Mouse (Mus musculus): ENCODE data around the gene Eif2ak4. TPM values are rescaled to one million over a fixed set of nuclear protein-coding genes. Genes with fewer than 3 reads are reported as not detected.

Eif2ak4 gene
- polyA plus RNA-seq, 1 experiment from 2014 or later = 11.9 TPM

DNA sequence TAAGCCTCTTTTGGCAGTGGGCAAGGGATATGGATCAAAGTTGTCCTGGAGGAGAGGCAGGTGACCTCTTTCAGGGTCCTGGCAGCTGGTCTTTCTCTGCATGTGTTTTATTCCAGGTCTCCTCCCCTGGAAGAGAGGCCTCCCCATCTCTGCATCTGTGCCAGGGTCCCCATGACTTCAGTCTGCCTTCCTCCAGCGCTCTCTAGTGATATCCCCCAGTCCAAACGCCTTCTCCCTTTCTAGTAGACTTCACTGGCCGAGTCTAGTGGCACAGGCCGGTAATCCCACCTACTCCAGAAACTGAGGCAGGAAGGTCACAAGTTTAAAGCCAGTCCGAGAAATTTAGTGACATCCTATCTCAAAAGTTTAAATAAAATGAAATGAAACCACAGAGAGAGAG, 109.5 kb downstream of the Eif2ak4 start:
- Histone ChIP-seq H3K9ac (no peak overlapping the region), H3K4me3 (replicated peaks) (no peak overlapping the region), H3K27ac (no peak overlapping the region), H3K4me1 (peaks cover 9% of the 10 kb centered on the region), H3K4me2 (no peak overlapping the region), H3K36me3 (replicated peaks) (no peaks in the 10 kb centered on the region), H3K9me3 (no peaks in the 10 kb centered on the region), H3K27me3 (no peaks in the 10 kb centered on the region)
- WGBS = 90% methylated on average over 5 of the region's 5 CpGs
- ATAC-seq (ENCODE audit: low FRiP score) = no peak

DNA sequence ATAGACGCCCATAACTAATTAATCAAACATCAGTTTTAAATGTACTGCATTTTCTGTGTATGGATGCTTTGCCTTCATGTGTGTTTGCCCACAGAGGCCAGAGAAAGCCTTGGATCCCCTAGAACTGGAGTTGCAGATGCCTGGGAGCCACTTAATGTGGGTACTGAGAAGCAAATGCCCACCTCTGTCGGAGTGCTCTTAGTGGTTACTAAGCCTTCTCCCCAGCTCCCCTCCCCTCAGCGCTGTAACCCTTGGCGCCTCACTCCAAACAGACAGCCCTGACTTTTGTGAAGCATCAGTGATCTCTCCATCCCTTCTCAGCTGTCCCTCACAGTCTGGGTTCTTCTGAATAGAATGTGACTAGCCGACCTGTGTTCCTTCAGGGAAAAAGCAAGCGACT, 110.1 kb downstream of the Eif2ak4 start:
- H3K4me1 ChIP-seq = peaks cover 9% of the 10 kb centered on the region
- no peaks in the 10 kb centered on the region for H3K27me3 ChIP-seq
- ATAC-seq (ENCODE audit: low FRiP score) = no peak
- no peaks in the 10 kb centered on the region for H3K9me3 ChIP-seq
- H3K27ac ChIP-seq = no peak overlapping the region
- H3K4me3 ChIP-seq (replicated peaks) = no peak overlapping the region
- WGBS = 82% methylated on average over 6 of the region's 6 CpGs
- H3K9ac ChIP-seq = no peak overlapping the region
- no peak overlapping the region for H3K4me2 ChIP-seq
- no peaks in the 10 kb centered on the region for H3K36me3 ChIP-seq (replicated peaks)

DNA sequence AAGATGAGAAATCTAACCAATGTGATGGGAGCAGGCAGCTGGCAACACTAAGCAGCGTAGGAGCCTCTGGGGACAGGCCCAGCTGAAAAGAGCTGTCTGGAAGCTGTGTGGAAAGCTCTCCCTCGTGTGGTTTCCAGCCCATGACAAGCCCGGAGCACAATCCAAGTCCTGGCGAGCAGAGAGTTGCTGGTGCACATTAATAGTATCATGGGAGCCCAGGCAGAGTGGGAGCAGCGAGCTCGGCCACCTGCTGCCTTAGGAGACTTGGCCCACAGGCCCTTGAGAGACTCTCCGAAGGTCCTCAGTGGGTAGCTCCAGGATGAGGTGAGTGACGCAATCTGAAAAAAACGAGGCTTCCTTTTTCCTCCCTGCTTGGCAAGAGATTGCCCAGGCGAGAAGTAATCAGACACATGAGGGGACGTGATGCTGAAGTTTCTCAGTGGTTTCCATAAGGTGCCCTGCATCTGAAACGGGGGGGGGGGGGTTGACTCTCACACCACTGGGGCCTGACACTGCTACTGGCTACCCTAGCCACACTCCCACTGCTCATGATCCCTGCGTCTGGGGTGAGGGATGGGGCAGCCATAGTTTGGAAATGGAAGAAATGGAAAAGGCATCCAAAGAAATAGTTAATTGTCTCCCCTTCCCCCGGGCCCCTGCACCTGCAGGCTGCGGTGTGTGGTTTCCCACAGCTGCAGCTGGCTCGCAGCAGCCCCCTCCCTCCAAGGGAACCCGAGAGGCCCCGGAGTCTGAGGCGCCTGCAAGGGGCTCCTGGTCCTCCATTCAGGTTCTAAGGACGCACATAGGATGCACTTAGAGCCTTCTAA, 110.9 kb downstream of the Eif2ak4 start:
- WGBS = 47% methylated on average over 20 of the region's 20 CpGs
- no peak for ATAC-seq (ENCODE audit: low FRiP score)

DNA sequence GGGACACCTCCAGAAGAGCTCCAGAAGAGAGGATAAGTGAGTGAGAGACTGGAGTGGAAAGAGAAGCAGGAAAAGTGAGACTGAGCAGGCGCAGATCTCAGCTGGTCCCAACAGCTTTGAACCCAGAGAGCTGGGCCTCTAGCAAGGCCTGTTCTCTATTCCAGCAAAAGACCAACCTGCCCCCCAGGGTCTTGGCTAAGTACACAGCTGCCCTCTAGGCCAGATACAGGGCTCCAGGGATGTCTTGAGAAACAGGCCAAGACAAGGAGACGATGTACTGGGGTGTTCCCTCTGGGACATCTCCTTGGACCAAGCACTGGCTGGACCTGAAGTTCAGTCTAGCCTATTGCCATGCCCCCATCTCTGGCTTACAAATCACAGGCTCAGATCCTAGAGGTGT, 111.8 kb downstream of the Eif2ak4 start:
- H3K9ac ChIP-seq = no peak overlapping the region
- peaks cover 9% of the 10 kb centered on the region for H3K4me1 ChIP-seq
- WGBS = 91% methylated on average over 2 of the region's 2 CpGs
- no peak overlapping the region for H3K27ac ChIP-seq
- no peak overlapping the region for H3K4me2 ChIP-seq
- no peak overlapping the region for H3K4me3 ChIP-seq (replicated peaks)
- H3K9me3 ChIP-seq = no peaks in the 10 kb centered on the region
- no peaks in the 10 kb centered on the region for H3K36me3 ChIP-seq (replicated peaks)
- ATAC-seq (ENCODE audit: low FRiP score) = no peak
- no peaks in the 10 kb centered on the region for H3K27me3 ChIP-seq

More for the DNA sequence above, 110.9 kb downstream of the Eif2ak4 start:
- Histone ChIP-seq H3K4me1 (peaks cover 9% of the 10 kb centered on the region), H3K4me2 (no peak overlapping the region), H3K4me3 (replicated peaks) (no peak overlapping the region), H3K27me3 (no peaks in the 10 kb centered on the region), H3K36me3 (replicated peaks) (no peaks in the 10 kb centered on the region), H3K9ac (no peak overlapping the region), H3K9me3 (no peaks in the 10 kb centered on the region), H3K27ac (no peak overlapping the region)

DNA sequence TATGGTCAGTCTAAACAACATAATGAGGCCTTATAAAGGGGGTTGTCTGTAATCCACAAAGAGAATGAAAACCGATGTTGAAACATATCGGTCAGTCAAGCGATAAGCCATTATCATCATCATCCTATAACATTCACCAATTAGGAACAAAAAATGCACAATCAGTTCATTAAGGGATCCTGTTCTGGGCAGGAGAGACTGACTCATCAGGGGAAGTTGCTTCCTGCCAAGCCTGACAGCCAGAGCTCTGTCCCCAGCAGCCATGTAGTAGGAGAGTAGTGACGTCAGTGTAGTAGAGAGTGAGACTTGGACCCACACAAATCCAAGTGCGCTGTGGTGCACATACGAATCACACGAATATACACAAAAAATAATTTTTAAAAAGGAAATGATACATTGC, 118.7 kb downstream of the Eif2ak4 start:
- Histone ChIP-seq H3K4me2 (no peak overlapping the region), H3K27me3 (peaks cover 12% of the 10 kb centered on the region), H3K4me1 (peaks cover 13% of the 10 kb centered on the region), H3K4me3 (replicated peaks) (no peak overlapping the region), H3K9me3 (no peaks in the 10 kb centered on the region), H3K27ac (no peak overlapping the region), H3K9ac (no peak overlapping the region), H3K36me3 (replicated peaks) (no peaks in the 10 kb centered on the region)
- 87% methylated on average over 7 of the region's 7 CpGs for WGBS
- no peak for ATAC-seq (ENCODE audit: low FRiP score)

DNA sequence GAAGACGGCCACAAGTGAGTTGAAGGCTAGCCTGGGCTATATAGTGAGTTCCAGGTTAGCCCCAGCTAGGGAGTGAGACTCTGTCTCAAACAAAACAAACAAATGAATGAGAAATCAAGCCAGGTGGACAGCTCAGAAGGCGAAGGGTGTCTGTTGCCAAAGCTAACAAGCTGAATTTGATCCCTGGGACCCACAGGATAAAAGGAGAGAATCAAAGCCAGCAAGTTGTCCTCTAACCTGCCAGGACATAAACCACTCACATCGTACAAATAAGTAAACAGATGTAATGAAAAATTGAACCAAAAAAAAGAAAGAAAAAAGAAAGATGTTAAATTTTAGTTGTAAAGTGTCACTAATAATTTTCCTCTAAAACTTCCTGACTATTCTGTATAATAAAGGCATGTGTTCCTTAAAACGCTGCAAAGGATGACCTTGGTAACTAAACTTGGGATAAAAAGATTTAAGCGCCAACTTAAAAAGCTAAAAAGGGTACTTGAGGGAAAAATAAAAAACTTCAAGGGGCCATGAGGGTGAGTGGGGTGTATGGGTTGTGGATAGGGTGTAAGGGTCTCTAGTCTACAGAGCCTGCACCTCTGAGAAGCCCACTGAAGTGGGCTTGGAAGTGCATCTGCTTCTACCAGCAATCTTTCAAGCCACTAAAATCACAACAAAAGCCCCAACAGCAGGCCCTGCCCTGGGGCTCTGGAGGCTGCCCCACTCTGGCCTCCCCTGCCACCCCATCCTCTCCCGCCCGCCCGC, 121.4 kb downstream of the Eif2ak4 start:
- H3K4me3 ChIP-seq (replicated peaks) = no peak overlapping the region
- no peaks in the 10 kb centered on the region for H3K36me3 ChIP-seq (replicated peaks)
- peaks cover 18% of the 10 kb centered on the region for H3K27me3 ChIP-seq
- no peak for ATAC-seq (ENCODE audit: low FRiP score)
- no peaks in the 10 kb centered on the region for H3K9me3 ChIP-seq
- H3K9ac ChIP-seq = 0 out of 2 replicates have a peak overlapping the region, but pooled peaks have one; percentile 18
- 45% methylated on average over 8 of the region's 8 CpGs for WGBS
- H3K27ac ChIP-seq = peak overlapping the region; percentile 51; the same call in 1 of the 2 replicates
- H3K4me1 ChIP-seq = peaks cover 13% of the 10 kb centered on the region
- peak overlapping the region; percentile 35 for H3K4me2 ChIP-seq

DNA sequence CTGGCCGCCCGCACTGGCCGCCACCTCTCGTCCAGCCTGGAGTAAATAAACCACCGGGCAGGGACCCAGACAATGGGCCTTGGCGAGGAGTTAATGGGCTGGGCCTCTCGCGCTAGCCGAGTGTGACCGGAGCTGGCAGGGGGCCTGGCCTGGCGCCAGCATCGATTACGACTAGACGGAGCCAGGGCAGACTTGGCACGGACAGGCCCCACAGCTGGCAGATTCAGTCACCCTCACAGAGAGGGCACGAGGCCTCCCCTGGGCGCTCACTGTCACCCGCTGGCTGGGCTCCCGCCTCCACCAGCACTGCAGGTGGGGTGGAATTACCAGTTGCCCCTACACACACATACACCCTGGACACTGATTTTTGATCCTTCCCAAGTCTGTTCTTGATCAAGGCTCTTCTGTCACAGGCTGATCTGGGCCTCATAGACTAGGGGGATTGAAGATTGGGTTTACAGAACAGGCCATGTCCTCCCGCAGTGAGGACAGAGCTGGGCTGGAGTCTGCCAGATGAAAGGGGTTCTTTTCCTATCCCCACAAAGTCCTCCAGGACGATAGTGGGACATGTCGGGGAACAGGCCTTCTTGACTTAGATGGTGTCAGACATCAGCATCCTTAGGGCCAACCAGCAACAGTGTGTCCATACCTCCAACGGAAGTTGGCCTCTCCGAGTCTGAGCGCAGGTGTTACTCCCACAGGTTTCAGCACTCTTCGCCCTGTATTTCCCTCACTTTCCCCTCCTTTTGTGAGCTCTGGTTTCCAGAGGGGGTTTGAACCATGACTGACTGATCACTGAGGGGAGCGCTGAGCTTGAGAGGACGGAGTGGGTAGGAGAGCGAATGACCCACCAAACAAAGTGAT, 122.3 kb downstream of the Eif2ak4 start:
- Histone ChIP-seq H3K4me3 (replicated peaks) (no peak overlapping the region), H3K36me3 (replicated peaks) (no peaks in the 10 kb centered on the region), H3K9me3 (no peaks in the 10 kb centered on the region), H3K4me1 (peaks cover 13% of the 10 kb centered on the region), H3K27me3 (peaks cover 21% of the 10 kb centered on the region), H3K27ac (peak overlapping the region; percentile 51), H3K9ac (0 out of 2 replicates have a peak overlapping the region, but pooled peaks have one; percentile 18), H3K4me2 (peak overlapping the region; percentile 35)
- peak; percentile 86 for ATAC-seq (ENCODE audit: low FRiP score)
- 31% methylated on average over 29 of the region's 29 CpGs for whole genome bisulfite sequencing

DNA sequence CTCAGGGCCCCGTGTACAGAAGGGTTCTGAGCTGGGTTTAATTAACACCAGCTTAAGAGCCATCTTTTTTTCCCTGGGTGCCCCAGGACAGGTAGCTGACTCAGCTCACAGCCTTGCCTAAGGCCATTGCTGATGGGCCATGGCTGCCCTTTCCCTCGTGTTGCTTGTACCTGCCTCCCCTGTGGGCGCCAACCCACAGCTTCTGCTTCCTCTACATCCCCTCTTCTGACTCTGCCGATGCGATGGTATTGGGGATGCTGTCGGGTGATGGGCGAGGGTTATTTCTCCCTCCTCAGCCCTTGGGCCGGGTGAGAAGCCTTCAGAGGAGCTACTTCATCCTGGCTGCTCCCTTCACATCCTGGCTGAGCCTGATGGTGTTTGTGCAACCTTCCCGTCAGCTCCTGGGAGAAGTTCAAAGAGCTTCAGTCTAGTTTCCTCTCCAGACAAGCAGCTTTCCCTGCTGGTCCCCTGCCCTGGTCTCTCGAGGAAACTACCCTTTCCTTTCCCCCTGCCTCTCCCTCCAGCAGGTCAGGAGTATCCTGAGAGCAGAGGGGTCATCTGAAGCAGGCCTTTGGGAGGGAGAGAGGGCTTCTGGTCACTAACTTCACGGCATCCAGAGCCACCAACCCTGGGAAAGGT, 123.5 kb downstream of the Eif2ak4 start:
- Histone ChIP-seq H3K27me3 (peaks cover 21% of the 10 kb centered on the region), H3K4me1 (peaks cover 13% of the 10 kb centered on the region), H3K27ac (no peak overlapping the region), H3K9me3 (no peaks in the 10 kb centered on the region), H3K9ac (no peak overlapping the region), H3K36me3 (replicated peaks) (no peaks in the 10 kb centered on the region), H3K4me2 (no peak overlapping the region), H3K4me3 (replicated peaks) (no peak overlapping the region)
- WGBS = 61% methylated on average over 11 of the region's 11 CpGs
- no peak for ATAC-seq (ENCODE audit: low FRiP score)

DNA sequence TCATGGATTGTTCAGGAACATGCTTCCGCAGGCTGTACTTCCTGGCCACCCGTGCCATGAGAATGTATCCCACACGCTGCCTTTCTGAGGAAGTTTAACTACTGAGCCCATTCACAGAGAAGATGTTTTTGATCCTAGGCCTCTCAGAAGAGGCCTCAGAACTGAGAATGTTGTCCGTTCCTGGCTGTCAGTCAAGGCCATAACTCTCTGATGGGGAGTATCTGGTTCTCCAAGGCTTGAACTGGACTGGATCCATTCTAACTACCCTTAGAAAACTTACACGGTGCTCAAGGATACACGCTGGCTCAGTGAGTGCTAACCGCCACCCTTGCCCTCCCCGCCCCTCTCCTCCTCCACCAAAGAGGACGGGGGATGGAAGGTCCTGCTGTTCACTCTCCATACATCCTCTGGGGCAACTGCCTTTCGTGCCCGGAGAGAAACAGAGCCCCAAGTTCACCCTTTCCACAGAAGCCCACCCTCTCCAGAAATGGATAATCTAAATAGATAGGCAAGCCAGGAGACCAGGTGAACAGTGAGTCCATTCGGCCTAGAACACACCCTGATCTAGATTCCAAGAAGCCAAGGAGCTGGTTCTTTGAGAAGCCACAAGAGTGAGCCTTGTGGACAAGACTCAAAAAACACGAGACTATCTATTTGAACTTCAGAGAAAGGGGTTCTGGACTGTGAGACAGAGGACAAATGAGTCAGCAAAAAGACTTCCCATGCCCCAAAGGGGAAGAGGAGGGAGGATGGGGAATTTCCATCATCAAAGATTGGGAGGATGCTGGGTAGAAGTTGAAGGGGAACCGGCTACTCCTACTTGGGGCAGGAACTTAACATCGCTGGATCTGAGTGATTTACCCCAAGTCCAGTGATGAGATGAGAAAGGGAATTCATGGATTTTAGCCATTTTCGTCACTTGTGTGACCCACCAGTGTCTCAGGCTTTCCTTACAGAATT, 124.3 kb downstream of the Eif2ak4 start:
- Histone ChIP-seq H3K4me3 (replicated peaks) (no peak overlapping the region), H3K36me3 (replicated peaks) (no peaks in the 10 kb centered on the region), H3K9ac (no peak overlapping the region), H3K27me3 (peaks cover 21% of the 10 kb centered on the region), H3K4me1 (peaks cover 13% of the 10 kb centered on the region), H3K4me2 (no peak overlapping the region), H3K9me3 (no peaks in the 10 kb centered on the region), H3K27ac (no peak overlapping the region)
- WGBS = 83% methylated on average over 16 of the region's 16 CpGs
- no peak for ATAC-seq (ENCODE audit: low FRiP score)

DNA sequence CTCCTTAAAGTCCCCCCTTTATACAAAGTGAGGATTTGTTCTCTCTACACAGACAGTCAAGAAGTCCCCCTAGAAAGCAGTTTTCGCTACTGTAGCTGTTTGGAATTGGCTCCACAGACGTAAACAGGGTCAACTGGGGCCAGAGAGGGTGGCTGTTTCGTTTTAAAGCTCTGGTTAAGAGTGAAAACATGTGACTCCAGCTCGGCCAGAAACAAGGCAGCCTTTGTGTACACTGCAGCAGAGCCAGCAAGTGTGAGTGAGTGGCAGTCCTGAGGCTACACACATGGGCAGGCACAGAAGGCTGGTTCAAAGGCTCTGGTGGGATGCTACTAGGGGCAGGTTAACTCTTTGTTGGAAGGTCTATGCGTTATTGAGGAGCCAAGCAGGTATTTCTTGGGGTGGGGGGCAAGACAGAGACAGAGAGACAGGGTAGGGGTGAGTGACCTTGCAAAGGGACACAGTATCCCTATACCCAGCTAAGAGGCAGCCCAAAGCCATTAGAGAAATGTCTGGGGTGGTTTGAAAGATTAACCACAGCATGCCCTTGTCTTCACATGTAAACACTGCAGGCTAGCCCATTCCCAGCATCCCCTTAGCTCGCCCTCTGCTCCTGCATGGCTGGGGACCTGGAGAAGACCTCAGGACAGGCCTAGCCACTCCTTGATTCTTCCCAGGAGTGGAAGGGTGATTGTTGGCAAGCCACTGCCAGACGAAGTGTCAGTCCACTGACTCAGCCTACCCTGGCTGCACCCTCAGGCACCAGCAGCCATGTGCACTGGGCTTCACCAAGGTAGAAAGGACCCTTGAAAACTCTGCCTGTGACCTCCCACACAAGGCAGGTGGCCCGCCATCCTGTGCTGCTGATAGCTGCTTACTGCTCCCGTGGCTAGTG, 131.9 kb downstream of the Eif2ak4 start:
- Histone ChIP-seq H3K4me1 (peaks cover 17% of the 10 kb centered on the region), H3K9me3 (no peaks in the 10 kb centered on the region), H3K4me3 (replicated peaks) (no peak overlapping the region), H3K9ac (no peak overlapping the region), H3K4me2 (no peak overlapping the region; the same call in 1 of the 2 replicates), H3K36me3 (replicated peaks) (no peaks in the 10 kb centered on the region), H3K27me3 (0 out of 2 replicates have a peak, but pooled peaks cover 2% of the 10 kb centered on the region), H3K27ac (peak overlapping the region; percentile 5)
- 37% methylated on average over 9 of the region's 9 CpGs for whole genome bisulfite sequencing
- ATAC-seq (ENCODE audit: low FRiP score) = peak; percentile 88
